Mouse (Mus musculus) urinary bladder, postnatal 4 days (tissue): Measurements from ENCODE around the gene A530064D06Rik.
A peak's percentile ranks its signal among the peaks of the same experiment; 100 is the strongest.
"Not testable (repeated sequence)": the region's sequence is repeated elsewhere in the genome, so short reads cannot be mapped to it uniquely, and the experiment has no call there.

Experiments
- DNase-seq, 2 experiments: peaks; one replicate each; pipeline ENCODE4 v3.0.0; 2021 to 2022; ENCODE audit warnings: low spot score in 2 of 2

A530064D06Rik gene

DNA sequence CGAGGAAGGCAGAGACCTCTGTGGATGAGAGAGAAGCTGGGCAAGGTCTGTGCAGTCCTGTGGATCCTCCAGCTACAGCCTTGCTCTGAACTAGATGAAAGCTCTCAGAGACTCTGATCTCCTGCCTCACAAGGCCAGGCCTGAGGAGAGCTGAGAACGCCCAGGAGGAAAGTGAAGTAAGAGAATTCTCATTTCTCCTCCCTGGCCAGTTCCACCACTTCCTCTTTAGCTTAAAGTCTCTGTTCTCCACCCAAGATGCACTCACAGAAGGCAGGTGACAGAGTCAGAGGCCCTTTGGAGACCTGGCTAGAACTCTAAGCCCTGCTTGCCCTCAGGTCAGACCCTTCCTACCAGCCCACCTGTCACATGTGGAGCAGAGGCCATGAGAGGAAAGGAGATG lies at the start of gene A530064D06Rik:
Gene A530064D06Rik, minus strand, starts transcription at position 173 of the 400 bp plus-strand sequence.
- not testable (repeated sequence) for DNase-seq

DNA sequence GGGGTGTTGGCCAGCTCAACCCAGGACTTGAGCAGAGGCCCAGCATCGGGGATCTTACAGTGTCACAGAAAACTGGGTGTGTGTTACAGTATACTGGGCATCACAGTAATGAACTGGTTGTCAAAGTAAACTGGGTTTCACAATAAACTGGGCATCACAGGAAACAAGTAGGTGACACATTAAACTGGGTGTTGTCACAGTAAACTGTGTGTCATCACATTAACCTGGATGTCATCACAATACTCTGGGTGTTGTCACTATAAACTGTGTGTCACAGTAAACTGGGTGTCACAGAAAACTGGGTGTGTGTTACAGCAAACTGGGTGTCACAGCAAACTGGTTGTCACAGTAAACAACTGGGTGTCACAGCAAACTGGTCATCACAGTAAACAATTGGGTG lies 48.4 kb upstream of the A530064D06Rik start:
- peak in 1 of 2 experiments; percentile 4 for DNase-seq

DNA sequence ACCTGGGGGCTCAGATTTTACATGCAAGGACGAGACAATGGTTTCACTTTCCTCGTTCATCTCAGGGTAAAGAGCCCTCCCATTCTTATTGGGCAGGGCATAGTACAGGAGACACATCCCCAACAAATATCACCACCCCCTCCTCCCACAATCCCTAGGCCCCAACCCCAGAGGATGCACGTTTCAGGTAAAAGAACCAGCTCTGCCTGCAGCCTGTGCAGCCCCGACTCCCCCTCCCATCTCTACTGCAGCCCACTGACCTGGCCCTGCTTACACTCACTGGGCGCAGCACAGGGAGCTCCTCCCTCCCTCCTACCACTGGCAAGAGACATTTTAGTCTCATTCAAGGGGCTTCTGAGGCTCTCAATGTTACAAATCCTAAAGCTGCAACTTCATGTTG lies 46.4 kb upstream of the A530064D06Rik start:
- DNase-seq, result peak in 1 of 2 experiments; percentile 50

DNA sequence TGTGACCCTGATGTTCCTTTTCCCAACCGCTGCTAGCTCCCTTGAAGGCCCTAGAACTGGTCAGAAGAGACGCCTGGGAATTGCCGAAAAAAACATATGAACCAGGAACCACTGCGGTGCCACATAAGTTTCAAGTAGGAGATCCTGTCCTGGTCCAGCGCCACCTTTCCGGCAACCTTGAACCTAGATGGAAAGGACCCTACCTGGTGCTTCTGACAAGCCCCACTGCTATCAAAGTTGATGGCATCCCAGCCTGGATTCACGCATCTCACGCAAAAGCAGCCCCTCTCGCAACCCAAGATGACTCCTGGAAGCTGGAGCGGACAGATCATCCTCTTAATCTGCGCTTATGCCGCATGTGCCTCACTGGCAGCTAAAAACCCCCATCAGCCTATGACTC lies 45.5 kb upstream of the A530064D06Rik start:
- DNase-seq, result peak in 1 of 2 experiments; percentile 55

DNA sequence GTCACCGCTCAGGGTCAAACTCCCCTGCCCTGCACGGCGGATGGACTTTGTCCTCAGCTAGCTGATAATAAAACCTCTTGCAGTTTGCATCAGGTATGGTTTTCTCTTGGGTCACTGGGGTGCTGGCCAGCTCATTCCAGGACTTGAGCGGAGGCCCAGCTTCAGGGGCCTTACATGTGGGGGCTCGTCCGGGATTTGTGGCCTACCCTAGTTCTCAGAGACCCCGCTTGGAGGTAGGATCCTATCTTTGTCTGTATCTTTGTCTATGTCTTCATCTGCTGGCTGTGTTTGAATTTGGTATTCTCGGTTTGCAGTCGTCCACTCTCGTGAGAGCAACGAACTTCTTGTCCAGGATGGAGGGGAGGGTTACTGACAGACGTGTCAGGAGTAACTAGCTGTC lies 36.0 kb upstream of the A530064D06Rik start:
- DNase-seq, result peak in 1 of 2 experiments; percentile 36

DNA sequence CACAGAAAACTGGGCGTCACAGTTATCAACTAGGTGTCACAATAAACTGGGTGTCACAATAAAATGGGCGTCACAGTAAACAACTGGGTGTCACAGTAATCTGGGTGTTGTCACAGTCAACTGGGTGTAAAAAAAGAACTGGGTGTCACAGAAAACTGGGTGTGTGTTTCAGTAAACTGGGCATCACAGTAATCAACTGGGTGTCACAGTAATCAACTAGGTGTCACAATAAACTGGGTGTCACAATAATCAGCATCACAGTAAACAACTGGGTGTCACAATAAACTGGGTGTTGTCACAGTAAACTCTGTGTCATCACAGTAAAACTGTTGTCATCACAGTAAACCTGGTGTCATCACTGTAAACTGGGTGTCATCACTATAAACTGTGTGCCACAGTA lies 25.3 kb upstream of the A530064D06Rik start:
- peak in 1 of 2 experiments; percentile 34 for DNase-seq

DNA sequence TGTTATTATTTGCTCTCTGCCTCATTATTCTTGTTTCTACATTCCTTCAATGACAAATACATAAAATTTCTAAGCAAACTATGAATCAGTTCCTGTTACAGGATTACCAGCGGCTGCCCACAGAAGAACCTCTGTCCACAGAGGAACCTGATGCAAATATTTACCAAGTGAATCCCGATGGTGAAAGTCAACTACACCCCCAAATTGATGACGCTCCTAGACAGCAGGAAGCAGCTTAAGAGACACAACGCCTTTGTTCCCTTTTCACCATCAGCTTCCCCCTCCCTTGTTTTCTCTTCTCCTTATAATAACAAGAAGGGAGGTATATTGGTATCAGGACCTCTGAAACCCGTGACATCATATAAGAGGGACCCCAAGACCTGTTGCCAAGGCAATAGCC lies 18.2 kb upstream of the A530064D06Rik start:
- DNase-seq, result peak in 1 of 2 experiments; percentile 20

DNA sequence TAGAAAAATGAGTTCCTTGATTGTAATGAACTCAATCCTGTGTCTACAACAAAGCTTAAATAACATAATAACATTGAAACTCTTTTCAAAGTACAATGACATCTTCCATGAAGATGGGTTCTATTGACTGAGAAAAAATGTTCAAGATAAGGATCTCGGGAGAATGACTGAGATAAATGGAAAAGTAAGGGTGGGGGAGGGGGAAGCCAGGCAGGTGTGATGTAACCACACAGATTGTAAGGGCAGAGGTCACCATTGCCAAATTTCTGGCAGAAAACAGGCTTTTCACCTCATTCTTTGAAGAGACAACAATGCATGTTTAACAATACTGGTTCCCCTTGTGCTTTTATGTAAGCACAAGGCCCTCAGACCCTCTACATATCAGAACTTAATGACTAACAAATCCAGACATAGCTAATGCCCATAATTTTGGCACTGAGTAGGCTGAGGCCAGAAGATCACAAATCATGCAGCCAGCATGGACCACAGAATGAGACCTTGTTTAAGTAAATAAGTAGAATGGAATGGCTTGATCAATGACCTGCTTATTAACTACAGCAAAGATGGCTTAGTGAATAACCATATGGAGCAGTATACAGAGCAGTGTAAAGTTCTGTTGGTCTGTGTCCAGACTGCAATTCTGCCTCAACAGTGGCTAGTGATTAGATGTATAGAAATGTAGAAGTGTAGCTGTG lies 9.5 kb downstream of the A530064D06Rik start:
- DNase-seq, result no peak

DNA sequence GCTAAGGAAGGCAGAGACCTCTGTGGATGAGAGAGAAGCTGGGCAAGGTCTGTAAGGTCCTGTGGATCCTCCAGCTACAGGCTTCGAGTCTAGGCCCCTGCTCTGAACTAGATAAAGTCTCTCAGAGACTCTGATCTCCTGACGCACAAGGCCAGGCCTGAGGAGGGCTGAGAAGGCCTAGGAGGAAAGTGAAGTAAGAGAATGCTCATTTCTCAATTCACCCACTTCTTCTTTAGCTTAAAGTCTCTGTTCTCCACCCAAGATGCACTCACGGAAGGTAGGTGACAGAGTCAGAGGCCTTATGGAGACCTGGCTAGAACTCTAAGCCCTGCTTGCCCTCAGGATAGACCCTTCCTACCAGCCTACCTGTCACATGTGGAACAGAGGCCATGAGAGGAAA lies 21.0 kb downstream of the A530064D06Rik start, which contains the start of gene 9830107B12Rik:
Gene 9830107B12Rik, minus strand, starts transcription at position 149 of the 400 bp plus-strand sequence.
- no peak for DNase-seq

DNA sequence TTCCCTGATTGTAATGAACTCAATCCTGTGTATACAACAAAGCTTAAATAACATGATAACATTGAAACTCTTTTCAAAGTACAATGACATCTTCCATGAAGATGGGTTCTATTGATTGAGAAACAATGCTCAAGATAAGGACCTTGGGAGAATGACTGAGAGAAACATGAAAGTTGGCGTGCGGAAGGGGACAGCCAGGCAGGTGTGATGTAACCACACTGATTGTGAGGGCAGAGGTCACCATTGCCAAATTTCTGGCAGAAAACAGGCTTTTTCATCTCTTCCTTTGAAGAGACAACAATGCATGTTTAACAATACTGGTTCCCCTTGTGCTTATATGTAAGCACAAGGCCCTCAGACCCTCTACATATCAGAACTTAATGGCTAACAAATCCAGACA lies 34.3 kb downstream of the A530064D06Rik start:
- no peak for DNase-seq

DNA sequence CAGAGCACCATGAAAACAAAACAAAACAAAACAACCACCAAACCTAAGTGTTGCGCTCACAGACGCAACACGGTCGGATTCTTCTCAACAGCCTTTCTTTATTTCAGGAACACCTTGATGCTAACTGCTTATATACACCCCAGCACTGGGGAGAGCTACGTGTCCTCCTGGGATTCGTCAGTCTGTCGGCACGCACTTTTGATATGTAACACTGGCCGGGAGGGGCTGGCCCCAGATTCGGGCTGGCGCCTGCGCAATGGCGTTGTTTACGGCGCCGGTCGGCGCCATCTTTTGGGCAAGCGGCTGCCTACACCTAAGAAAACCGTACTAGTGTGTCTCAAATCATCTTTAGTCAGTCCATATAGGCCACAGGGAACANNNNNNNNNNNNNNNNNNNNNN lies 46.6 kb downstream of the A530064D06Rik start:
- DNase-seq, result no peak

DNA sequence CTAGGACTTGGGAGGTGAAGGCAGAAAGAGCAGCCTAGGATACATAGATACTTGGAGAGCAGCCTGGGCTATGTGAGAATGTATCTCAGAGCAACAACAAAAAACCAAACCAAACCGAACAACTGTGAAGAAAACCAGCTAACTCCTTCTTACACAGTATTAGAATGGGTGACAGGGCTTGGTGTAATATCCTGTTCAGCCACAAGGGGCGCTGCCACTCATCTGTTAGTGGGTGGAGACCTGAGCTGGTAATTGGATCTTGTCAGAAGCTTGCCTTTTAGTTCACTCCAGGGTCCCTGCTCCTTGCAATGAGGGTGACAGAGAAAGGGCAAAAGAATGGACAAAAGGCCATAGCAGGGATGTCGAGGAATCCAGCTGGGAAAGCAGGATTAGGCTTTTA lies 47.4 kb downstream of the A530064D06Rik start:
- DNase-seq, result peak; percentile 48 to 84

DNA sequence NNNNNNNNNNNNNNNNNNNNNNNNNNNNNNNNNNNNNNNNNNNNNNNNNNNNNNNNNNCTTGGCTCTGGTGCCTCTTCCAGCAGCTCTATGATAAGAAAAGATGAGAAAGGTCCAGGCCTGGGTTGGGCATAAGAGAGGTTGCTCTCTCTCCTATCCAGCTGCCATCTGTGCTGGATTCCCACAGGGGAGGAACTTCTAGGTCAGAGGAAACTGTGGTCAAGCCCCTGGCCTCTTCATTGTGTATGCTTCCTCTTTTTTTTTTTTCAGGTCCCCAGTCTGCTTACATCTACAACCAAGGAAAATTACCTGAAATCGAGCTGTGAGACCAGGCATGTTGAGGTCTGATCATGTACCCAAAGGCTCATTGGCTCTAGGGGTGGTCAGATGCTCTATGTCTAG lies 48.5 kb downstream of the A530064D06Rik start:
- no peak for DNase-seq

DNA sequence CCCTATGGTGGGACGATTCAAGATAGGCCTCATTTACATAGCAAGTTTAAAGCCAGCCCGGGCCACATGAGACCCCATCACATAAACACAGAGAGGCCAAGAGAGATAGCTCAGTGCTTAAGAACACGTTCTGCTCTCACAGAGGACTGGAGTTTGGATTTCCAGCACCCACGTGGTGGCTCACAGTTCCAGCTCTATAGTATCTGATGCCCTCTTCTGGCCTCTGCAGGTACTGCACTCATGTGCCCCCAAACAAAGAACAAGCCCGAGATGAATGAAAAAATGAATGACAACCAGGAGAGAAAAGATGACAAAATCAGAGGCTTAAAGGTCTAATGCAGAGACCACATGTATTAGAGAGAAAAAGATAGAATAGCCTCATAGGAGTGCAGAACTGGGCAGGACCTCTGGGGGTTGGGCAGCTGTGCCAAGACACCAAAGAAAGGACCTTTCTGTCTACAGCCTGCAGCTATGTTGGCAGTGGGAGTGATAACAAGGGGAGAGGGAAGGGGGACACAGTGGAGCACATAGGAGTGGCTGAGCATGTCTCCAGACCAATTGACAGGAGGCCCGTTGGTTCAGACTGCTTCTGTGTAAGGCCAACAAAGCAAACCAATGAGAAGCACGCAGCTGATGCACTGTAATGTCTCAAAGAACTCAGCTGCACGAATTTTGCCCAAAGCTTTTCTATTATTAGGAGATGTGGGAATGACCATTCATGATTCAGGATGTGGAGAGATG lies 56.4 kb downstream of the A530064D06Rik start:
- DNase-seq, result no peak

DNA sequence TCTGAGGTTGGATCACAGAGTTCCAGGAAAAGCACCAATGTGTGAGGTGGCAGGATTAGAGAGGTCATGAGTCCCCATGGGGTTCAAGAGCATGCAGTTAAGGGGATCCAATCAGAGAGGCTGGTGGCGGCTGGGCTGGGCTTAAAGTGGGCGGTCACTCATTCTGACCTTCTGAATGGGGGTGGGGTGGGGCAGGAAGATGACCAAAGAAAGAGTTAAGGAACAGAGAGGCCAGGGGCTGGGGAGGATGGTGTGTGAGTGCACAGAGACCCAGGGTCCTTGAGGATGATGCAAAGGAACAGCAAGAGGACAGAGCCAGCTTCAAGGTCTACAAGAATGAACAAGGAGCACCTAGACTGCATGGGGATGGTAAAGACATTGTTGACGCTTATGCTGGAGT lies 58.6 kb downstream of the A530064D06Rik start:
- DNase-seq, result no peak

DNA sequence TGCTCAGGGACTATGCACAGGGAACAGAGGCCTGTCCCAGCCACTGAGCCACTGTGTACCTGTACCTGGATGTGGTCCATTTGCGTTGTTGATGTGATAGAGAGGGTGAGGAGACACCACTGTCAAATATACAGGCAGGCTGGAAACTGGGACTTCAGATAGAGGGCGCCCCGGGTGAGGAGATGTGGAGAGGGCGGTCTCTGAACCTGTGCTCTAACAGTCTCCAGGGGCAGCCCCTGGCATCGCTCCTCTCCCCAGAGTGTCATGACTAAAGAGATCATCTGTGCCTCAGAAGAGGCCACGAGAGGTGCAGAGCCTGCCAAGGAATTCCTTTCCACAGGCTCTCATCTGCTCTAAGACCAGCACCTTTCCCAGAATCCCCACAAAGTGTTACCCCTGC lies 59.2 kb downstream of the A530064D06Rik start:
- DNase-seq, result no peak

DNA sequence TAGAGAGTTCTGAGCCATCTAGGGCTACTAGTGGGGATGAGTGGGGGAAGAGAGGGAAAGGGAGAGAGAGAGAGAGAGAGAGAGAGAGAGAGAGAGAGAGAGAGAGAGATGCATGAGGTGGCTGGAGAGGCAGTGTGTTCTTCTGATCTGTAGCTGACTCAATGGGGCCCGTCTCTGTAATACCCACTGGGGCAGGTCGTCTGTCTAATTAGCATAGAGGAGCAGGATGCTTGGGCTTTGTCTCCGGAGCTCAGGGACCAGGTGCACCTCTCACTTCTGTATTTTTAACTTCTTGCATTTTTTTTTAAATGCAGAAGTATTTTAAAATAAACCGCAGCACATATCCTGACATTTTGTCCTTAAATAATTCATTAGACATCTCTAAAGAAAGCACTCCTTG lies 59.7 kb downstream of the A530064D06Rik start:
- DNase-seq, result no peak

DNA sequence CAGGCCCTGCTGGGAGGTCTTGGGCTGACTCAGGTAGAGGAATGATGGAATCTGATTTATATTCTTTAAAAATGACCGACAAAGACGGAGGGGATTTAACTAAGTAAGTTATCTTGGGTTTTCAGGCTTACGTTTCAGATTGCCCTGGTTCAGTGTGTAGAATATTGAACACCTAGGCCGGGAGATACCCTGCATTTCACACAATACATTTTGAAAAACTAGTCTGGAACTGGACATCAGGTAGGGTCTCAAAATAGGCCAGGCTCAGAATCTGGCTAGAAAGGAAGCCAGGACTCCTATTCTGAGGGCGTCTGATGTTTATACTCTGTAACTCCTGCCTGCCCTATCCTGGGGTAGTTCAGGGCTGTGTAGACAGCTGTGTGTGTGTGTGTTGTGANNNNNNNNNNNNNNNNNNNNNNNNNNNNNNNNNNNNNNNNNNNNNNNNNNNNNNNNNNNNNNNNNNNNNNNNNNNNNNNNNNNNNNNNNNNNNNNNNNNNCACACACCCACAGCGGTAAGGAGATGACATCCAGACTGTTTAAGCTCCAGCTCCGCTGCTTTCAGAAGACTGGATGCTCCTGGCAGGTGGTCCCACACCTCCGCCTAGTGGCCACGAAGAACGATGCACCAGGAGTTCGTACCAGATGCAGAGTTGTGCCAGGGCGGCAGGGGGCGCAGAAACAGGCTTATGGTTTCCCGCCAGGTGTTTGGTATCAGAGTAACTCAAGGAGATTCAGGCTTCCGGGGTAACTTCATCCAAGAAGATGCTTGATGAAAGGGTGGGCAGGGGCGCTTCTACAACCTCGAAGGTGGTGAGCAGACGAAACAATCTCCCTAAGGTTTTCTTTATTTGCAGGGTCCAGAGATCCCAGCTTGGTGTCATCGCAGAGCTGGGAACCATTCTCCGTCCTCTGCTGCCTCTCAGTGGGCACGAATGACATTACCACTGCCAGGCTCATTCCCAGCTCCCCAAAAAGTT lies 66.3 kb downstream of the A530064D06Rik start:
- peak; percentile 79 to 80 for DNase-seq

DNA sequence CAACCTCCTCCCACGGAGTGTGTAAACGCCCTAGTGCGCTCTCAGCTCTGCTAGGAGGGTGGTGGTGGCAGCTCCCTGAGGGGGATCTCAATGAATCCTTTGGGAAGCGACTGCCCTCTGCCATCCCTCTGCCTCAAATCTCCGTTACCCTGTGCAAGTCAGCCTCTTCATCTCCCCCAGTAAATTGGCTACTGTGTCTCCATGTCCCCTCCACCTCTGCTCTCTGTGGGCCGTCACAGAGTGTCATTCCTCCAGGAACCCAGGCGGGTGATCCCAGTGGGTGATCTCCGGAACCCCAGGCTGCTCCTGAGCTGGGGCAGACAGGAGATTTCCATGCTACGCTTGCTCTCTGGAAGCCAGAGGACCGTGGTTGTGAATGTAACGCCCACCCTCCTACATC lies 67.8 kb downstream of the A530064D06Rik start:
- DNase-seq, result no peak
